ENCODE assay signal across 8 mouse cellular contexts in genomic region chr5:135187349-135188213, GRCm38 (mm10). TPM values are rescaled to one million over a fixed set of nuclear protein-coding genes. Genes with fewer than 3 reads are reported as not detected.
DNase-seq lines count a peak whose midpoint lies in the region; ATAC-seq and TF ChIP-seq lines count a peak whose summit lies in the region.

No protein-coding gene starts in this region.

- H3K27me3 ChIP-seq in cerebellum, adult 2 months (ENCODE audit: control insufficient read depth, insufficient read depth, low read length): no peaks in the 10 kb centered on the region
- H3K27me3 ChIP-seq in hindbrain, postnatal 0 days (ENCODE audit: insufficient read depth, low read length): no peaks in the 10 kb centered on the region
- H3K27me3 ChIP-seq in liver, embryonic 16.5 days (ENCODE audit: control insufficient read depth, insufficient read depth, low read depth, low read length): no peaks in the 10 kb centered on the region
- H3K27me3 ChIP-seq in neural tube, embryonic 14.5 days (ENCODE audit: control insufficient read depth, insufficient read depth, low read length): no peaks in the 10 kb centered on the region

- H3K9me3 ChIP-seq in hindbrain, postnatal 0 days (ENCODE audit: low read length): no peaks in the 10 kb centered on the region
- H3K9me3 ChIP-seq in liver, embryonic 16.5 days (replicated peaks; ENCODE audit: control insufficient read depth, low read length): no peaks in the 10 kb centered on the region
- H3K9me3 ChIP-seq in neural tube, embryonic 14.5 days (ENCODE audit: control insufficient read depth, low read length): no peaks in the 10 kb centered on the region

- H3K9ac ChIP-seq in hindbrain, postnatal 0 days (replicated peaks; ENCODE audit: low read length): peak overlapping the region; percentile 94
- H3K9ac ChIP-seq in liver, embryonic 16.5 days (ENCODE audit: low read depth, low read length): peak overlapping the region; percentile 98
- peak overlapping the region; percentile 89 for H3K9ac ChIP-seq in neural tube, embryonic 14.5 days (replicated peaks; ENCODE audit: low read depth, low read length)

- DNase-seq in spleen, adult 18-20 months: peak; percentile 18 to 77
- no peak for DNase-seq in spleen, adult 12 weeks (ENCODE audit: low spot score)
- DNase-seq in cerebellum, adult 2 months: no peak
- peak; percentile 80 for DNase-seq in gastrocnemius, postnatal 10 days
- DNase-seq in hindbrain, postnatal 0 days (ENCODE audit: low spot score): peak; percentile 54
- no peak for DNase-seq in yolk sac, embryonic 10.5 days (ENCODE audit: low spot score)

- H3K4me1 ChIP-seq in cerebellum, adult 2 months (ENCODE audit: control insufficient read depth, insufficient read depth, low read length): peaks cover 14% of the 10 kb centered on the region
- H3K4me1 ChIP-seq in hindbrain, postnatal 0 days (ENCODE audit: insufficient read depth, low read length): peaks cover 17% of the 10 kb centered on the region
- H3K4me1 ChIP-seq in liver, embryonic 16.5 days (ENCODE audit: control insufficient read depth, low read depth, low read length): peaks cover 24% of the 10 kb centered on the region
- H3K4me1 ChIP-seq in neural tube, embryonic 14.5 days (ENCODE audit: control insufficient read depth, insufficient read depth, low read length): peaks cover 24% of the 10 kb centered on the region

- H3K27ac ChIP-seq in cerebellum, adult 2 months (ENCODE audit: insufficient read depth, low read length): peak overlapping the region; percentile 86
- H3K27ac ChIP-seq in hindbrain, postnatal 0 days: peak overlapping the region; percentile 95
- peak overlapping the region; percentile 92 for H3K27ac ChIP-seq in liver, embryonic 16.5 days (ENCODE audit: low read length)
- peak overlapping the region; percentile 93 for H3K27ac ChIP-seq in neural tube, embryonic 14.5 days (ENCODE audit: low read depth, low read length)

- ATAC-seq in hindbrain, postnatal 0 days: peak; percentile 36
- peak; percentile 71 for ATAC-seq in liver, embryonic 16.5 days (ENCODE audit: low read depth)
- peak; percentile 67 for ATAC-seq in neural tube, embryonic 14.5 days (ENCODE audit: low read depth)

- peak overlapping the region; percentile 88 for H3K4me2 ChIP-seq in hindbrain, postnatal 0 days (ENCODE audit: low read depth, low read length)
- H3K4me2 ChIP-seq in liver, embryonic 16.5 days (ENCODE audit: low read depth, low read length): peak overlapping the region; percentile 81
- peak overlapping the region; percentile 76 for H3K4me2 ChIP-seq in neural tube, embryonic 14.5 days (ENCODE audit: low read depth, low read length)

- TF ChIP-seq POLR2A in cerebellum, adult 2 months (IDR thresholded peaks at IDR 0.05; ENCODE audit: borderline replicate concordance, insufficient read depth, low read length): no peak

- no peak for TF ChIP-seq CTCF in cerebellum, adult 2 months (IDR thresholded peaks at IDR 0.05; ENCODE audit: borderline replicate concordance, insufficient read depth, low read depth, low read length)
- TF ChIP-seq CTCF in hindbrain, postnatal 0 days (IDR thresholded peaks at IDR 0.05; ENCODE audit: low read depth): no peak

- no peaks in the 10 kb centered on the region for H3K36me3 ChIP-seq in hindbrain, postnatal 0 days (ENCODE audit: insufficient read depth, low read length)
- H3K36me3 ChIP-seq in liver, embryonic 16.5 days (ENCODE audit: control insufficient read depth, insufficient read depth): peaks cover 9% of the 10 kb centered on the region; the same call in 1 of the 2 replicates
- H3K36me3 ChIP-seq in neural tube, embryonic 14.5 days (ENCODE audit: control insufficient read depth, insufficient read depth, low read length): 0 out of 2 replicates have a peak, but pooled peaks cover 5% of the 10 kb centered on the region

- H3K4me3 ChIP-seq in cerebellum, adult 2 months (replicated peaks; ENCODE audit: insufficient read depth, low read depth, low read length): peak overlapping the region; percentile 55
- H3K4me3 ChIP-seq in hindbrain, postnatal 0 days (ENCODE audit: low read length): peak overlapping the region; percentile 98
- H3K4me3 ChIP-seq in liver, embryonic 16.5 days (ENCODE audit: low read depth, low read length): peak overlapping the region; percentile 96
- H3K4me3 ChIP-seq in neural tube, embryonic 14.5 days (ENCODE audit: low read depth, low read length): peak overlapping the region; percentile 99

- WGBS in cerebellum, adult 2 months: under 1% methylated on average over 101 of the region's 102 CpGs
- under 1% methylated on average over 78 of the region's 102 CpGs for whole genome bisulfite sequencing in hindbrain, postnatal 0 days
- WGBS in liver, embryonic 16.5 days (ENCODE audit: insufficient replicate concordance): under 1% methylated on average over 86 of the region's 102 CpGs
- under 1% methylated on average over 95 of the region's 102 CpGs for WGBS in neural tube, embryonic 14.5 days

RNA-seq across cellular contexts. Expression of gene Baz1b, which starts 0.5 kb away (rescaled TPM):
- polyA plus RNA-seq in cerebellum, adult 2 months (2012; rRNA removed): 75.3 and 77.4 TPM in 2 replicates
- 10 to 100 TPM; 29.0 to 39.2 TPM for total RNA-seq in gastrocnemius, postnatal 10 days (2021)
- total RNA-seq in hindbrain, postnatal 0 days (2014; rRNA removed): 35.5 and 42.9 TPM in 2 replicates
- polyA plus RNA-seq in hindbrain, postnatal 0 days (2015; fragmentation: Nextera tagmentation; extraction: Ambion mirVana): 15.8 and 16.7 TPM in 2 replicates
- polyA plus RNA-seq in liver, embryonic 16.5 days (2015; fragmentation: Nextera tagmentation; extraction: Ambion mirVana): 14.3 and 15.5 TPM in 2 replicates
- polyA plus RNA-seq in neural tube, embryonic 14.5 days (2014; fragmentation: Nextera tagmentation; extraction: Ambion mirVana): 35.0 and 37.3 TPM in 2 replicates

RNA-seq across cellular contexts. Expression of gene Bcl7b, which starts 19.5 kb away (rescaled TPM):
- polyA plus RNA-seq in cerebellum, adult 2 months (2012; rRNA removed): 64.4 TPM in 2 replicates
- total RNA-seq in gastrocnemius, postnatal 10 days (2021): 10 to 100 TPM; 28.4 to 28.9 TPM
- total RNA-seq in hindbrain, postnatal 0 days (2014; rRNA removed): 13.7 and 18.5 TPM in 2 replicates
- polyA plus RNA-seq in hindbrain, postnatal 0 days (2015; fragmentation: Nextera tagmentation; extraction: Ambion mirVana): 32.5 and 36.4 TPM in 2 replicates
- 24.8 and 25.8 TPM in 2 replicates for polyA plus RNA-seq in liver, embryonic 16.5 days (2015; fragmentation: Nextera tagmentation; extraction: Ambion mirVana)
- polyA plus RNA-seq in neural tube, embryonic 14.5 days (2014; fragmentation: Nextera tagmentation; extraction: Ambion mirVana): 40.0 and 41.6 TPM in 2 replicates

RNA-seq across cellular contexts. Expression of gene Tbl2, which starts 38.1 kb away (rescaled TPM):
- 17.6 and 18.5 TPM in 2 replicates for polyA plus RNA-seq in cerebellum, adult 2 months (2012; rRNA removed)
- 10 to 100 TPM; 13.6 to 16.8 TPM for total RNA-seq in gastrocnemius, postnatal 10 days (2021)
- 36.9 and 43.7 TPM in 2 replicates for total RNA-seq in hindbrain, postnatal 0 days (2014; rRNA removed)
- 10.7 and 12.3 TPM in 2 replicates for polyA plus RNA-seq in hindbrain, postnatal 0 days (2015; fragmentation: Nextera tagmentation; extraction: Ambion mirVana)
- polyA plus RNA-seq in liver, embryonic 16.5 days (2015; fragmentation: Nextera tagmentation; extraction: Ambion mirVana): 11.1 and 11.6 TPM in 2 replicates
- polyA plus RNA-seq in neural tube, embryonic 14.5 days (2014; fragmentation: Nextera tagmentation; extraction: Ambion mirVana): 16.4 and 17.2 TPM in 2 replicates

Comparison
In these comparisons a context has a peak if more than half of its experiments do, and no peak if none do; other contexts are left out.
1. DNase-seq: peak in spleen, adult 18-20 months (2 of 2), gastrocnemius, postnatal 10 days (single experiment) and hindbrain, postnatal 0 days (single experiment); none in spleen, adult 12 weeks (single experiment), cerebellum, adult 2 months (0 of 2) and yolk sac, embryonic 10.5 days (single experiment).
2. Peak in every context shown above with its lines, with median percentiles within 50 percentile points of each other: H3K27ac ChIP-seq, H3K4me3 ChIP-seq, ATAC-seq, H3K4me2 ChIP-seq and H3K9ac ChIP-seq.